Mouse (Mus musculus) liver, embryonic 11.5 days (tissue): ENCODE data around the gene Zfr. TPM values are rescaled to one million over a fixed set of nuclear protein-coding genes. Genes with fewer than 3 reads are reported as not detected.

Experiments
- ATAC-seq: fragments of 200-750 bp; cut with Nextera tagmentation; replicated peaks from 2 replicates; pipeline ENCODE4 v1.8.0; 2017; ENCODE audit warnings: moderate number of reproducible peaks, mild to moderate bottlenecking, moderate TSS enrichment, moderate library complexity; ENCODE audit not compliant: low FRiP score
- DNase-seq: peaks from one replicate; pipeline ENCODE4 v3.0.0-alpha.2; 2017; ENCODE audit warnings: low spot score
- H3K27ac ChIP-seq: fragments of 300-500 bp; sonication (generic); 2 replicates; pipeline ENCODE4 v1.5.1; 2014; ENCODE audit warnings: mild to moderate bottlenecking, low read depth, low read length, control low read depth
- H3K27me3 ChIP-seq: fragments of 300-500 bp; sonication (generic); replicated peaks from 2 replicates; pipeline ENCODE4 v1.6.1; 2014; ENCODE audit warnings: low read length, mixed read lengths; ENCODE audit not compliant: control insufficient read depth, insufficient read depth
- H3K36me3 ChIP-seq: fragments of 300-500 bp; sonication (generic); 2 replicates; pipeline ENCODE4 v1.6.1; 2014; ENCODE audit warnings: mild to moderate bottlenecking, low read length, moderate library complexity, mixed read lengths; ENCODE audit not compliant: control insufficient read depth, insufficient read depth
- H3K4me1 ChIP-seq: fragments of 300-500 bp; sonication (generic); replicated peaks from 2 replicates; pipeline ENCODE4 v1.6.1; 2014; ENCODE audit warnings: low read length, mixed read lengths; ENCODE audit not compliant: control insufficient read depth, insufficient read depth
- H3K4me2 ChIP-seq: fragments of 300-500 bp; sonication (generic); 2 replicates; pipeline ENCODE4 v1.6.1; 2014; ENCODE audit warnings: mild to moderate bottlenecking, control low read depth, moderate library complexity
- H3K4me3 ChIP-seq: fragments of 300-500 bp; sonication (generic); 2 replicates; pipeline ENCODE4 v1.5.1; 2014; ENCODE audit warnings: low read depth, low read length, control low read depth
- H3K9ac ChIP-seq: fragments of 300-500 bp; sonication (generic); 2 replicates; pipeline ENCODE4 v1.6.1; 2014; ENCODE audit warnings: low read depth, low read length, control low read depth
- H3K9me3 ChIP-seq: fragments of 300-500 bp; sonication (generic); 2 replicates; pipeline ENCODE4 v1.6.1; 2016; ENCODE audit warnings: low read length, inconsistent platforms, mixed read lengths; ENCODE audit not compliant: control insufficient read depth
- WGBS: fragments of 180-500 bp; shearing (Covaris S2); extraction: QIAGEN DNeasy Blood & Tissue Kit; methylation state at CpG from one replicate; pipeline ENCODE4 v1.1.7; 2014; 5-methylcytosine and 5-hydroxymethylcytosine counted together
- polyA plus RNA-seq: library from polyadenylated mRNA; unstranded; fragments of >200 nt; fragmentation: Nextera tagmentation; extraction: Ambion mirVana; gene quantifications from 2 replicates; pipeline ENCODE4 v1.2.1, GENCODE M21; 2014

Zfr gene
- polyA plus RNA-seq, 1 experiment from 2014 or later: 86.0 TPM

GRCm38 (mm10) chr15:12203512-12204318 is 86.1 kb downstream of the Zfr start:
- DNase-seq: no peak
- Histone ChIP-seq H3K9me3 (no peaks in the 10 kb centered on the region), H3K27ac (peak overlapping the region; percentile 93), H3K4me3 (peak overlapping the region; percentile 46), H3K9ac (peak overlapping the region; percentile 69), H3K4me1 (peaks cover 29% of the 10 kb centered on the region), H3K4me2 (peak overlapping the region; percentile 79), H3K36me3 (no peaks in the 10 kb centered on the region; the same call in 1 of the 2 replicates), H3K27me3 (no peaks in the 10 kb centered on the region)
- 37% methylated on average over 10 of the region's 10 CpGs for WGBS
- no peak for ATAC-seq

GRCm38 (mm10) chr15:12204319-12205159 is 86.9 kb downstream of the Zfr start, which contains the start of gene Mtmr12:
Mtmr12 (plus strand) TSS chr15:12205028.
- peaks cover 35% of the 10 kb centered on the region for H3K4me1 ChIP-seq
- H3K27ac ChIP-seq: peak within 1 kb of the TSS; percentile 93
- H3K36me3 ChIP-seq: peaks cover 3% of the 10 kb centered on the region; the same call in 1 of the 2 replicates
- peak; percentile 99 for DNase-seq
- H3K9me3 ChIP-seq: no peaks in the 10 kb centered on the region
- peak within 1 kb of the TSS; percentile 79 for H3K4me2 ChIP-seq
- ATAC-seq: peak; percentile 95
- peak within 1 kb of the TSS; percentile 86 for H3K9ac ChIP-seq
- H3K4me3 ChIP-seq: peak within 1 kb of the TSS; percentile 88
- H3K27me3 ChIP-seq: no peaks in the 10 kb centered on the region
- WGBS: 1% methylated on average over 58 of the region's 58 CpGs

GRCm38 (mm10) chr15:12205160-12205901 is 87.7 kb downstream of the Zfr start:
- DNase-seq (peak; percentile 57), ATAC-seq (peak; percentile 78)
- Histone ChIP-seq H3K9ac (peak overlapping the region; percentile 86), H3K27ac (peak overlapping the region; percentile 84), H3K4me1 (peaks cover 38% of the 10 kb centered on the region), H3K9me3 (no peaks in the 10 kb centered on the region), H3K27me3 (no peaks in the 10 kb centered on the region), H3K4me3 (peak overlapping the region; percentile 88), H3K4me2 (peak overlapping the region; percentile 78), H3K36me3 (peaks cover 3% of the 10 kb centered on the region; the same call in 1 of the 2 replicates)
- under 1% methylated on average over 71 of the region's 73 CpGs for WGBS

- Histone ChIP-seq H3K36me3 (peaks cover 3% of the 10 kb centered on the region; the same call in 1 of the 2 replicates), H3K27me3 (no peaks in the 10 kb centered on the region), H3K4me2 (peak overlapping the region; percentile 78), H3K9me3 (no peaks in the 10 kb centered on the region), H3K9ac (peak overlapping the region; percentile 86), H3K4me1 (peaks cover 38% of the 10 kb centered on the region), H3K27ac (peak overlapping the region; percentile 2), H3K4me3 (peak overlapping the region; percentile 88)
- 26% methylated on average over 14 of the region's 14 CpGs for WGBS
- ATAC-seq: no peak
- no peak for DNase-seq
Measured at GRCm38 (mm10) chr15:12205902-12206645, 88.4 kb downstream of the Zfr start.

DNA sequence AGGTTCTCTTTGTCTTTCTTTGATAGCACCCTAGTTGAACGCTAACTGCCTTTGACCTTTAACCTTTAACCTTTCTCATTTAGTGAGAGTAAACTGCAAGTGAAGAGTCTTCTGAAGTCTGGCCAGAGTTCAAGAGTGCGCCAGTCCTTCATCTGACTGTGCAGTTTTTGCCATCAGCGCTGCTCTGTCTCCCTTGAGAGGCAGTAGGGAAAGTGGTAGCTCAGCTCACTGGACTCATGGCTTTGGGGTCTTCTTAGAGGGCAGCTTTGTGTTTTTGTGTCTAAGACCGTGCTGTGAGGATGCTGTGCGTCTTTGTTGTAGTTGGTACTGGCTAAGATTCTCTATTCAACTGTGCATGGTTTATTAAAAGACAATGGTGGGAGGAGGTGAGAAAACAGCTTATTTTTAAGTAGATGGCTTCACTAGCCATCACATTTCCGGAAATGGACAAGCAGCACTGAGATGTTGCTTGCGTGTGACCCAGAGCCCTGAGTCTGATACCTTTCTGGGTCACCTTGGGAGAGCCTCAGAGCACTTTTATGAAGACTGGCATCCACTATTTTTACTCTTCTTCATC is 89.1 kb downstream of the Zfr start:
- DNase-seq: no peak
- H3K9ac ChIP-seq: no peak overlapping the region
- no peaks in the 10 kb centered on the region for H3K27me3 ChIP-seq
- no peak for ATAC-seq
- H3K4me2 ChIP-seq: peak overlapping the region; percentile 78
- H3K27ac ChIP-seq: no peak overlapping the region
- WGBS: 66% methylated on average over 7 of the region's 7 CpGs
- H3K9me3 ChIP-seq: no peaks in the 10 kb centered on the region
- peak overlapping the region; percentile 88 for H3K4me3 ChIP-seq
- peaks cover 3% of the 10 kb centered on the region; the same call in 1 of the 2 replicates for H3K36me3 ChIP-seq
- H3K4me1 ChIP-seq: peaks cover 41% of the 10 kb centered on the region

DNA sequence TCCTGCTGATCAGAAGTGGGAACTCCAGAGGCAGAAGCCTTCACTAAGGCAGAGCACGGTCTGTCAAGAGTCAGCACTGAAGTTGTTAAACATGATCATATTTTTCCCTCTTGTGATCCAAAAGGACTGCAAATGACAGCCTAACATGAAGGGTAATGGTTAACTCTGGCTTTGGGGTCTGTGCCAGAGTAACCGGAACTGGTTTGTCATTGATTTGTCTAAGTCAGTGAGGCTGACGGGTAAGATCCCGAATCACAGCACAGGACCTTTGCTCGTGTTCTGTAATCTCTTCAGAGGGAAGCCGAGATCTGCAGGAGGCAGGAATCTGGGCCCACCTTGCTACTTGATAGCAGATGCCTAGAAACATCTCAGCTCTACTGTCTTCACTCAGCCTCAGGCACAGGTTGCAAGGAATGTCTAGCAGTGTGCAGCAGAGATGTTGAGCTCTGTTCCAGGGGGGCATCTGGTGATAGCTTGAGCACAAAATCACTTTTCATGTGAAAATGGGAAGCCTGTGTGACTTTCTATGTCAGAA is 90.0 kb downstream of the Zfr start:
- no peaks in the 10 kb centered on the region for H3K9me3 ChIP-seq
- H3K27ac ChIP-seq: peak overlapping the region; percentile 25; the same call in 1 of the 2 replicates
- no peak for ATAC-seq
- peaks cover 3% of the 10 kb centered on the region; the same call in 1 of the 2 replicates for H3K36me3 ChIP-seq
- peaks cover 46% of the 10 kb centered on the region for H3K4me1 ChIP-seq
- H3K9ac ChIP-seq: no peak overlapping the region
- peak overlapping the region; percentile 78 for H3K4me2 ChIP-seq
- H3K4me3 ChIP-seq: peak overlapping the region; percentile 17
- no peak for DNase-seq
- WGBS: 60% methylated on average over 6 of the region's 6 CpGs
- H3K27me3 ChIP-seq: no peaks in the 10 kb centered on the region

GRCm38 (mm10) chr15:12211577-12211976 is 93.9 kb downstream of the Zfr start:
- no peak for ATAC-seq
- H3K27ac ChIP-seq: no peak overlapping the region
- H3K9ac ChIP-seq: no peak overlapping the region
- no peaks in the 10 kb centered on the region for H3K27me3 ChIP-seq
- H3K4me3 ChIP-seq: no peak overlapping the region
- DNase-seq: no peak
- 57% methylated on average over 8 of the region's 8 CpGs for WGBS
- no peak overlapping the region for H3K4me2 ChIP-seq
- peaks cover 3% of the 10 kb centered on the region; the same call in 1 of the 2 replicates for H3K36me3 ChIP-seq
- peaks cover 35% of the 10 kb centered on the region for H3K4me1 ChIP-seq
- no peaks in the 10 kb centered on the region for H3K9me3 ChIP-seq
